Mouse (Mus musculus) heart, embryonic 14.5 days (tissue): ENCODE results near the gene Gm12888. TPM values are rescaled to one million over a fixed set of nuclear protein-coding genes. Genes with fewer than 3 reads are reported as not detected.
"Not testable (repeated sequence)": the region's sequence is repeated elsewhere in the genome, so short reads cannot be mapped to it uniquely, and the experiment has no call there.

Experiments
- ATAC-seq: fragments of 200-750 bp; cut with Nextera tagmentation; 2 replicates; pipeline ENCODE4 v1.8.0; 2017; ENCODE audit warnings: low read depth, moderate TSS enrichment; ENCODE audit not compliant: insufficient number of reproducible peaks, insufficient read depth, low FRiP score
- H3K27ac ChIP-seq, 2 experiments: fragments of 200-500 bp in 1 of 2; fragments of 300-500 bp in 1 of 2; sonication (generic) in 1 of 2; replicated peaks in 1 of 2; 2 replicates each; pipeline ENCODE4 v1.5.1; 2012 to 2014; ENCODE audit warnings: low read depth in 2 of 2, low read length in 2 of 2, control low read depth in 1 of 2, mild to moderate bottlenecking in 1 of 2, mixed read lengths in 1 of 2; ENCODE audit not compliant: control insufficient read depth in 1 of 2, insufficient read depth in 1 of 2
- H3K27me3 ChIP-seq: fragments of 300-500 bp; sonication (generic); 2 replicates; pipeline ENCODE4 v1.6.1; 2014; ENCODE audit warnings: mild to moderate bottlenecking, low read length, control low read depth; ENCODE audit not compliant: control insufficient read depth, insufficient read depth
- H3K36me3 ChIP-seq: fragments of 300-500 bp; sonication (generic); 2 replicates; pipeline ENCODE4 v1.6.1; 2014; ENCODE audit warnings: mild to moderate bottlenecking, control low read depth, low read length, mixed read lengths; ENCODE audit not compliant: control insufficient read depth, insufficient read depth
- H3K4me1 ChIP-seq, 2 experiments: fragments of 200-500 bp in 1 of 2; fragments of 300-500 bp in 1 of 2; sonication (generic) in 1 of 2; 2 replicates each; pipeline ENCODE4 v1.6.1; 2012 to 2014; ENCODE audit warnings: low read length in 2 of 2, control low read depth in 1 of 2, mixed read lengths in 1 of 2; ENCODE audit not compliant: control insufficient read depth in 2 of 2, insufficient read depth in 2 of 2
- H3K4me2 ChIP-seq: fragments of 300-500 bp; sonication (generic); 2 replicates; pipeline ENCODE4 v1.6.1; 2014; ENCODE audit warnings: mild to moderate bottlenecking, low read length
- H3K4me3 ChIP-seq, 2 experiments: fragments of 200-500 bp in 1 of 2; fragments of 300-500 bp in 1 of 2; sonication (generic) in 1 of 2; 2 replicates each; pipeline ENCODE4 v1.5.1; 2012 to 2014; ENCODE audit warnings: low read length in 2 of 2, mild to moderate bottlenecking in 2 of 2, control low read depth in 1 of 2, low read depth in 1 of 2, moderate library complexity in 1 of 2; ENCODE audit not compliant: control insufficient read depth in 1 of 2, insufficient read depth in 1 of 2
- H3K9ac ChIP-seq: fragments of 300-500 bp; sonication (generic); 2 replicates; pipeline ENCODE4 v1.6.1; 2014; ENCODE audit warnings: mild to moderate bottlenecking, low read length
- H3K9me3 ChIP-seq: fragments of 300-500 bp; sonication (generic); 2 replicates; pipeline ENCODE4 v1.6.1; 2016; ENCODE audit warnings: low read length, control low read depth; ENCODE audit not compliant: control insufficient read depth
- WGBS: fragments of 180-500 bp; shearing (Covaris S2); extraction: QIAGEN DNeasy Blood & Tissue Kit; methylation state at CpG from one replicate; pipeline ENCODE4 v1.1.7; 2014; 5-methylcytosine and 5-hydroxymethylcytosine counted together
- polyA plus RNA-seq: library from polyadenylated mRNA; unstranded; fragments of >200 nt; fragmentation: Nextera tagmentation; extraction: Ambion mirVana; gene quantifications from 2 replicates; pipeline ENCODE4 v1.2.1, GENCODE M21; 2014

Gm12888 gene
- not detected in 2 replicates for polyA plus RNA-seq

GRCm38 (mm10) chr4:121324817-121325216 lies at the start of gene Gm12888:
TSS of gene Gm12888 (minus strand) at chr4:121324917.
- not testable (repeated sequence) for H3K9me3 ChIP-seq, ATAC-seq, H3K36me3 ChIP-seq, H3K4me3 ChIP-seq, H3K27ac ChIP-seq, H3K27me3 ChIP-seq, H3K4me1 ChIP-seq, H3K4me2 ChIP-seq, H3K9ac ChIP-seq
- 46% methylated on average over 3 of the region's 5 CpGs for WGBS

Other genes with a start within 250 kb of the Gm12888 start
- 20.5 and 20.8 TPM in 2 replicates for gene Zmpste24, start 226.7 kb downstream of the Gm12888 start, polyA plus RNA-seq
- not detected in 2 replicates for gene Tmco2, start 215.7 kb downstream of the Gm12888 start, polyA plus RNA-seq
- 18.3 and 18.5 TPM in 2 replicates for gene Rlf, start 109.8 kb downstream of the Gm12888 start, polyA plus RNA-seq
- gene Gm12886, start 98.2 kb upstream of the Gm12888 start, polyA plus RNA-seq: not detected in 2 replicates